Mouse (Mus musculus) layer of hippocampus, postnatal 10 days (tissue): ENCODE measurements around the gene Ccdc73. TPM values are rescaled to one million over a fixed set of nuclear protein-coding genes. Genes with fewer than 3 reads are reported as not detected.
"Not testable (repeated sequence)": the region's sequence is repeated elsewhere in the genome, so short reads cannot be mapped to it uniquely, and the experiment has no call there.

Experiments used
- DNase-seq, 2 experiments: peaks; one replicate each; pipeline ENCODE4 v3.0.0; 2021; ENCODE audit warnings: low spot score in 2 of 2
- total RNA-seq, 2 experiments: library from RNA; stranded (reverse); gene quantifications; 2 replicates each; pipeline ENCODE4 v1.2.3; 2021

Ccdc73 gene
- total RNA-seq, 2 experiments from 2014 or later = 2.0 to 2.3 TPM

DNA sequence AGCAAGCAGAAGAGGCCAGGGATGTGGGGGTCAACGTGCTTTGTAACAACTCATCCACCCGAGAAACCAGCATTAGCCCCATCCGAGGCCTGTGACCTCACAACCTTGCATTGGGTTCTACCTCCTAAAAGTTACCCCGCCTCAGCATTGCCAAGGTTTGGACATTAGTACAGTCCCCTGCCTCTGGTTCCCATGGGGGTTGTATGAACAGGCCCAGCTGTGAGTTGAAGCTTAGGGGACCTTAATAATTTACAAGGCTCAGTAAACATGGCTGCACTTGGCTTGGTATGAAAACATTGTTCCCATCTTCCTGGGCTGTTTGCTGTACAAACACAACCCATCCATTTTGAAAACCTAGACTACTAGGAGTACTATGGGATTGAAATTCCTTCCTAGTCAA, 156.2 kb downstream of the Ccdc73 start:
- no peak for DNase-seq

DNA sequence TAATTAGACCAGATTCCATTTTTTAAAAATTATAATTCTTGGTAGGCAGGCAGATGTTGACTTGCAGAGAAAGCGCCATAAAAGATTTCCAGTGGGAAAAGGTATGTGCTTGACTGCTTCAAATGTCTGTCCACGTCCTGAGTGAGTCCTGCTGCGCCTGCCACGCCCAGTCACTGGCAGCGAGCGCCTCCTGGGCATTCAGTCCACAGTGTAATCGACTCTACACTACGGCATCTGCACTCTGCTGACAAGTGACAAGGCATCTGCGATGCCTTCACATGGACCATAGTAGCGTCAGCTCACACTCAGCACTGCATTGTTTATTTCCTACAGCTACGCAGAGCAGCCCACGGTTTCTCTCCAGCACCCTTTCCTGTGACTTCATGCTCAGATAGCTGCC, 158.0 kb downstream of the Ccdc73 start:
- not testable (repeated sequence) for DNase-seq

DNA sequence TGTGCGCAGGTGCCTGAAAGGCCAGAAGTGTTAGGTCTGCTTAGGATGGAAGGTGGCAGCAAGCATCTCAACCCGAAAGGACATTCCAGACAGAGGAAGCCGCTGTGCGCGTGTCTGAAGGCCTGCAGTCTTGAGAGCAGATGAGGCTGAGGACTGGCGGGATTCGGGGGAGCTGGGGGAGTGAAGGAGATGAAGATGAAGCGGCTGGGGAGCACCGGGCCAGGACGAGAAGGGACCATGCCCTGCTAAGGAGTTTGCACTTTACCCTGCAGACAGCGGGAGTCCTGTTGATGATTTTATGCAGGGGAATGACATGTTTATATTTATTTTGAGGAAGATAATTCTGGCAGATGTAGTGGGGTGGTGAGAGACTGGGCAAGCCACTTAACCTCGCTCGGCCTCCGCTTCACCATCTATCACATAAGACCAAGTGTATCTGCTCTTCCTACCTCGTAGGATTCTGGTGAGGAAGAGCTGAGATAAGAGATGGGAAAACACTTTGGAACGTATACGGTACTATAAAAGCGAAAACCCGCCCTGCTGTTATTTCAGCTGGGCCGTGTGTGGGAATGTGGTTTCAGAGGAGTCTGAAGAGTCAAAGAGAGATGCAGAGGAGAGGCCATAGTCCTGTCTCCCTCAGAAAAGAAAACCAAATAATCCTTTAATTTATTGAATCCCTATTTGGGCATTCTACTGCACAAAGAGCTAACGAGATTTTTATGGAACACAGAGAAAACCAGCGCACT, 159.5 kb downstream of the Ccdc73 start:
- DNase-seq = no peak

DNA sequence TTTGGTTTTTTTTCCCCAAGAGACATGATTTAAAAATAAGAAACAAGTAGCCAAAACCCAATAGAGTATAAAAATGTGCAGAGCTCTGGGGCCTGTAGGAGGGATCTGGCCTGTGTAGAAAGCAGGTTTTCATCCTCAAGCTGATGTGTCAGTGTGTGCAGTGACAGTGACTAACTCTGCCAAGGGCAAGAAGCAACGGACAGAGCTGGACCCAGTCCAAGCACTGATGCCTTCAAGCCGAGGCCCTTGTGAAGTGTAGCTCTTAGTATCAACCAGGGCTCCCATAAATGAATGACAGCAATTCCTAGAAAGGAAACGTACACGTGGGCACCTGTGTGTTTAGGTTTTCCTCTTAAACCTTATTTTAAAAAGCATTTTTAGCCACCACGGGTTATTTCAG, 161.2 kb downstream of the Ccdc73 start:
- no peak for DNase-seq

DNA sequence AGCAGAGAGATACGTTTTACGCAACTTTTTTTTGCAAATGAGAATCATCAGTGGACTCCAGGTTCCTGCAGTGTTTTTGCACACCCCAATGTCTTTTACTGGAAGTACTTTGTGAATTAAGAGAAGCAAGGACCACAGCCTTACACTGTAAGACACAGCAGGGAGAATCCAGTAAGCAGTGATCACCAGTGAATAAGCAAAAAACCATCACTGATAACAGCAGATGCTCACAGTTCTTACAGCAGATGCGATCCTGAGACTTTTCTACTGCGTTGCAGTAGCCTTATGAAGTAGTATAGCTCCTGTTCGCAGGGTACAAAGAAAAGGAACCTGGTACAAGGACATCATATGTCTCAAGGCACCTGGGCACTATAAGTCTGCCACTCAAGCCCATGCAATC, 162.9 kb downstream of the Ccdc73 start:
- DNase-seq = no peak

DNA sequence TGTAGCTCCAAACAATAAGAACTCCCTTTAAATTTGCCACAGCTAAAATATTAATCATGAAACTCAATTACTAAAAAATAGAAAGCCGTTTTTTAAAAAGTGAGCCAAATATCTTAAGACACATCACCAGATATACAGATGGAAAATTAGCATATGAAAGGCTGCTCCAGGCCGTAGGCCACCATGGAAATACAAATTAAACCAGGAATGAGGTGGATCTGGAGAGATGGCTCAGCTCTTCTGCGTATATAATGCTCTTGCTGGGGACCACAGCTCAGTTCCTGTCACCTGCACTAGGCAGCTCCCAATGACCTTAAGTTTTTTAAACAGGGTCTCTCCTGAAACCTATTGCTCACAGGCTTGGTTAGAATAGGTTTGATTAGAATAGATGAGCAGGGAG, 166.5 kb downstream of the Ccdc73 start:
- no peak for DNase-seq

DNA sequence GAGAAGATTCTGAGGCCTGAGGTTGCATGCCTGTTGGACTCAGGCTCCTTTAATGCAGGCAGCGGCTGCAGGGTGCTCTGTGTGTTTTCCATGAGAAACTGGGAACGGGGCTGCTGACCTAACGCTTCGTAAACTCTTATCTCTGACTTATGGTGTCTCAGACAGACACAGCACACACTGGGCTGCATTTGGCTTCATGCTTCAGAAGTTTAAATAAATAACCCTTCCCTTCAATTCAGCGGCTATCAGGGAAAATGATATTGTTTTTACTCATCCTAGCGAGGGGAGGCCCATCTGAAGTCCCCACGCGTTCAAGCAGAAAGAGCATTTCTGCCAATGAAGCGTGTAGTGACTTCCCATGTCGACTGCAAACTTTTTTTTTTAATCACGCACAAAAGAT, 168.4 kb downstream of the Ccdc73 start:
- DNase-seq = no peak

DNA sequence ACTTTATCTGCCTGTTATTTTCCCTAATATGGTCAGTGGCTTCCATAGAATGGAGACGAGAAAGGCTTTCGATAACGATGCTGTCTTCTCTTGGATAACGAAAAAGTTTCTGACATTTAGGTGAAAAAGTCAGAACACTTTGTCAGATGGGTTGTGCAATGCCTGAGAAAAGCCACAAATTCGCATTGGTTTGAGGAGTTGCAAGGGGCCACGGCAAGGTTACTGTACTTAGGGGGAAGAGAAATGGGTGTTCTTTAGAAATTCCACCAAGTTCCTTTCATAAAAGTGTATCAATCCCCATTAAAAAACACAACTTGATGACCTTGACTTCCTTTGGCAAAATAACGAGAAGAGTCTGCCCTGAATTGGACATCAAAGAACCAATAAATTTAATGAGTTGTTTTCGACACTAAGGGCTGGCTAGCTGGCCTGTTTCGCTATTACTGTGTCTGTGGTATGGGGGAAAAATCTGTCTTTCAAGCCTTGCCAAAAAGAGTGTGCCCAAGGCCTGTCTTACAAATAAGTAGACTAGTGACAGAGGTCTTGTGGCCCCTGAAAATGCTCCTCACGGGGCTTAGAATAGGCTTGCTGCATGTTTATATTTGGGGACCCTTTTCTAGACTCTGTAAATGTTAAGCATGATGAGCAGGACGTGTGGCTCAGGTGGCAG, 168.9 kb downstream of the Ccdc73 start:
- no peak for DNase-seq

DNA sequence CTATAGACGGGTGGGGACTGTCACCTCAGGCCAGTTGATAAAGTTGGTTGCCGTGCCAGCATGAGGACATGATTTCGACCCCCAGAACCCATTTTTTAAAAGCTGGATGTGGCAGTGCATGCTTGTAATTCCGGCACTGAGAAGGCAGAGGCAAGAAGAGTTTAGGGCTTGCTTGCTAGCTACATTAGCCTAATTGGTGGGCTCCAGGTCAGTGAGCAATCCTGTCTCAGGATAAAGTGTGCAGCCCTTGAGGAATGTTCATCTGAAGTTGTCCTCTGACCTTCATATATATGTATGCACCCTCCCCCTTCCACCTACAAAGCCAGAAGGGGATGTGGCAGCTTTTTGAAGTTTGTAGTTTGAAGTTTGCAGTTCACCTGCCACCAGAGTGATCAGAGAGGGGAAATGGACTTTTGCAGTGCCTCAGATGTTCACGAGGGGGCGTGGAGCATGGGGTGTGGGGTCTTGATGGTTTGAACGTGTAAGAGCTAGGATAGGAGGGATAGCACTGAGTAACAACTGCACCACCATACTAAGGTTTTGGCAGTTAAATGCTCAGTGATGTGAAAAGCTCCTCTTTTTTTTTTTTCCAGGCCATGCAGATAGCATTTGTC, 170.5 kb downstream of the Ccdc73 start:
- no peak for DNase-seq

DNA sequence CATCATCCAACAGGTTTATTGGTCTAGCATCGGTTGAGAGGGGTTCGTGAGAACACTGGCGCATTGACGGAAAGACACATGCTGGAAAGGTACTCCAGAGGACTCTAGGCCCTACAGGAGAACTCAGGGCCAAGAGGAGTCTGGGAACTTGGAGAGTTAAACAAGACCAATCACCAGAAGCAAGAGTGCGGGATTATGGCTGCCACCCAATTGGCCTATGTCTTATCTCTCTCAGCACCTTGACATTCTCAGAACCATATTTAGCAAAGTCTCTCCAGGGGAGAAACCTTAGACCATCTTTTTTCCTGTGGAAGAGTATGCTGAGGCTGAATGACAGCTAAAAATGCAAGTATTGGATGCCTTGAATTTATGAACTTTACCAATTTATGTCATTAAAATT, 171.3 kb downstream of the Ccdc73 start:
- DNase-seq = no peak

DNA sequence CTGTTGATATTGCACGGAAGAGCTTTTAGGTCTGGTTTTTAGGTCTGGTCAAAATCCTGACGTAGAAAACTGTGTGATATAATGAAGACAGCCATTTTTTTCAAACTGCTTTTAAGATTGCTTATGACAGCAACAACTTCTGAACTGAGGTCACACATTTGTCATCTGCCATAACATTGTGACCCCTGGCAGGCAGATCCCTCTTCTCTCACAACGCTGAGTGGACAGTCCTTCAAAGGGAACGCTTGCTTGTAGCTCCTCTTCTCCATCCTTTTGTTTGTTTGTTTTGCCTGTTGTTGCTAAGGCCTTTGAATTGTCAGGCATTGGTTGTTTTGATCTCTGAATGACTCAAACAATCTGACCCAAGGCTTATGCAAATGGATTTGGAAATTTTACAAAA, 173.3 kb downstream of the Ccdc73 start:
- DNase-seq = no peak

DNA sequence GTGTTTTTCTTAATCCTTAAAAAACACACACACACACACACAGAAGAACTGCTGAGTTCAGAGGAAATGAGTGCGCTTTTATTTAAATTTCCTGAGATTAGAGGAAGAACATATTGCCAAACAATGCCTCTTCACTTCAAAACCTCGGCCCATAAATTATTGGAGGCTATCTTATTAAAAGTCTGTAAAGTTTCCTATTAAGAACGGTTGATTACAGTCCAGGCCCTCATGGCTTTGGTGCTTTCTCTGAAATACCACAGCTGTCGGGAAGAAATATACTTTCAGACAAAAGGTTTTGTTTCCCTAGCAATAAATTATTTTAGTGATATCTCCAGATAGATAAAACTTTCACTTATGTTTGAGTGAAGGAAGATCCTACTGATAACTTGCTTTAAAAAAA, 175.5 kb downstream of the Ccdc73 start:
- DNase-seq = no peak

DNA sequence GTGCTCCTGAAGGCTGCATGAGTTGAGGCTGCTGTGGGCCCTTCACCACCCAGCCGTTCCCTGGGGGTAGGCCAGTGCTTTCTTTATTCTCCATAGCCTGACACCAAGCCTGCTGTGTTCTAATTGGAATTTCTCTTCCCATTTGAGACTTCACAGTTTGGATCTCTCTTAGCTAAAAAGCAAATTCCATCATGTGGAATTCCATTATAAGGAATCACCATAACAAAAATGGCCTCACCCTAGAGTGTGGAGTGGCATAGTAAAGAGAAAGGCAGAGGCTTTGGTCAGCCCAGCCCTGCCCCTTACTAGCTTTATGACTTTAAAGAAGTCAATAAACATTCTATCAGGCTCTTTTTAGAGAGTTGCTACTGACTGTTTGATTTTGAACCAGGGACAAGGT, 180.7 kb downstream of the Ccdc73 start:
- DNase-seq = no peak

DNA sequence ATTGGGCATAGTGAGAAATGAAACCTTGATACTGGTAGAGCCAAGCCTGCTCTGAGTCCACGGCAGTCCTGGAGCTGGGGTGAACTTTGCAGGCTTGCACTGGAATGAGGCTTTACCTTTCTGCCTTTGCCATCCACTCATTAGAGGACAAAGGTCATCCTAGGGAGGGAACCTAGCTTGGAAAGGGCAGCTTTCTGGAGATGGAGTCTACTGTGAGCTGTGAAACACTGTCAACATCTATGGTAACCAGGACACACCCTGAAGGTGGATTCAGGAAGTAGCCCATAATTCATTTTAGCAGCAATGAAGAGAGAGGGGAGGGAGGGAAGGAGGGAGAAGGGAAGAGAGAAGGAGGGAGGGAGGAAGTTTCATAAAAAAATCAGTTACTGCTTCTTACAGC, 187.9 kb downstream of the Ccdc73 start:
- no peak for DNase-seq

DNA sequence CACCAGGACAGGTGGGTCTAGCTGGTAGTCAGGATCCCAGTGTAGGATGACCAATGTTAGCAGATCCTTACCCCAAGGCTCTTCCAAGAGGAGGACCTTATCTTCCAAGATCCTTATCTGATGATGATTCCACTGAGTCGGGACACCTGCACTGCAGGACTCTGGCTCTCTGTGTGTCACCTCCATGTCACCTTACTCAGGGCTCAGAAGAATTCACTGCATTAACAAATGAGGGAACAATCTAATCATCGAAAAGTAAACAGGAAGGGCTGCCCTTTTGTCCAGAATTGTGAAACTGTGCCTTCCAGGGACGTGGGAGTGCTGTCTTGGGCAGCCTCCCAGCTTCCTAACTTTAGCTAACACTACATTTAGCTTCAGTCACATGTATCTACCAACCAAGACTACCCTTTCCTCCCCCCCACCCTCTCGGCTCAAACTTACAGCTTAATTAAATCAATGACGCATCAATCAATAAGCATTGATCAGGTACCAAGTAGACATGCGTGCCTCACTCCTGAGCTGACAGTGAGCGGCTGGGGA, 191.0 kb downstream of the Ccdc73 start:
- DNase-seq = no peak

DNA sequence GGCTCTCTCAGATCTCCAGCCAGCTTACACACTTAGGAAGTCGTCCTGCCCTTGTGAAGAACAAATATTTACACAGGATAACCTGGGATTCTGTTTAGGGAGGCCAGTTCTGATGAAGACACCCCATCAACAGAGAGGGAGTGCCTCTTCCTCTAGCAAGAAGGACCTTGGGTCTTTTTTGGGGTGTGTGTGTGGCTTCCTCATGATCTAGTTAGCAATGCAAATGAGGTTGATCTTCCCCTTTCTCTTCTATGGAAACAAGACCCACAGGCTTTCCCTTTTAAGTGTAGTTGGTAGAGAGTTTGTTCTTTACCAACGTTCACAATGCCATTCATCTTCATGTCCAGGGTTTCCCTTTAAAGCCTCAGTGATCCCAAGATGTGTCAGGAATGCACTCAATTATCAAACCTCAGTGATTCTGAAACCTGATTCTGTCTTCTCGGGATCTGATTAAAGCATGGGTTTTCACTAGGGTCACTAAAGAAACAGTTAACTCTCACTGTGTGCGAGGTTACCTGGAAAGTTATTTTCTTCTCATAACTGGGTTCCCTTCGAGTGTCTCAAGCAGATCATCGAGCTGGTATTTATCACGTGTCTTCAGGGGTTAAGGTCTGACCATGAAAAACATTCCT, 195.3 kb downstream of the Ccdc73 start:
- DNase-seq = no peak

Other genes starting within 250 kb of the Ccdc73 start
- 10 to 100 TPM; 48.2 to 49.6 TPM for gene Tcp11l1, start 155.6 kb upstream of the Ccdc73 start, total RNA-seq
- gene Pin1rt1, start 151.4 kb upstream of the Ccdc73 start, total RNA-seq = not detected
- gene Depdc7, start 124.9 kb upstream of the Ccdc73 start, total RNA-seq = 1 to 10 TPM; 3.0 to 3.2 TPM
- gene Qser1, start 51.0 kb upstream of the Ccdc73 start, total RNA-seq = 10 to 100 TPM; 13.5 to 16.1 TPM
- gene Prrg4, start 17.9 kb upstream of the Ccdc73 start, total RNA-seq = 1 to 10 TPM in 1 of 2 experiments, under 1 TPM in 1; 0.96 to 1.1 TPM
- gene Eif3m, start 149.3 kb downstream of the Ccdc73 start, total RNA-seq = 100 to 1,000 TPM in 1 of 2 experiments, 10 to 100 TPM in 1; 94.9 to 104 TPM
- not detected for gene Gm11060, start 224.2 kb downstream of the Ccdc73 start, total RNA-seq